Mouse (Mus musculus) spleen, adult 2 months (tissue): ENCODE data around the gene Pde4d. TPM values are rescaled to one million over a fixed set of nuclear protein-coding genes. Genes with fewer than 3 reads are reported as not detected.

Experiments used
- DNase-seq, 2 experiments: peaks; one replicate each; pipeline versions ENCODE4 v3.0.0 to v3.0.0-alpha.2; 2012 to 2021; ENCODE audit warnings: low spot score in 2 of 2, low read depth in 1 of 2
- H3K27ac ChIP-seq: fragments of 200-500 bp; 2 replicates; pipeline ENCODE4 v1.5.1; 2012; ENCODE audit warnings: low read length, inconsistent platforms; ENCODE audit not compliant: insufficient read depth
- H3K27me3 ChIP-seq: fragments of 200-500 bp; 2 replicates; pipeline ENCODE4 v1.6.1; 2012; ENCODE audit warnings: mild to moderate bottlenecking, moderate library complexity, low read length, inconsistent platforms; ENCODE audit not compliant: control insufficient read depth, insufficient read depth
- H3K36me3 ChIP-seq: fragments of 200-500 bp; 2 replicates; pipeline ENCODE4 v1.6.1; 2012; ENCODE audit warnings: mild to moderate bottlenecking, low read length, inconsistent platforms; ENCODE audit not compliant: control insufficient read depth, insufficient read depth
- H3K4me1 ChIP-seq: fragments of 200-500 bp; 2 replicates; pipeline ENCODE4 v1.6.1; 2011; ENCODE audit warnings: inconsistent platforms; ENCODE audit not compliant: control insufficient read depth, insufficient read depth, insufficient read length
- H3K4me3 ChIP-seq: fragments of 200-500 bp; 2 replicates; pipeline ENCODE4 v1.5.1; 2011; ENCODE audit warnings: mild to moderate bottlenecking, inconsistent platforms; ENCODE audit not compliant: insufficient read depth, insufficient read length; ENCODE audit errors: extremely low read depth
- CTCF ChIP-seq: fragments of 200-500 bp; IDR thresholded peaks from 2 replicates; pipeline ENCODE4 v1.5.1; 2011; ENCODE audit warnings: mild to moderate bottlenecking, inconsistent platforms; ENCODE audit not compliant: insufficient read depth, insufficient read length, insufficient replicate concordance; ENCODE audit errors: extremely low read depth
- POLR2A ChIP-seq: fragments of 200-500 bp; IDR thresholded peaks from 2 replicates; pipeline ENCODE4 v1.6.1; 2011; ENCODE audit warnings: low read depth, low read length, inconsistent platforms
- WGBS: fragments of 180-500 bp; shearing (Covaris S2); methylation state at CpG from one replicate; pipeline ENCODE4 v1.1.7; 2018; 5-methylcytosine and 5-hydroxymethylcytosine counted together
- polyA plus RNA-seq: library from polyadenylated mRNA; depleted of rRNA; stranded (reverse); fragments of >200 nt; gene quantifications from 2 replicates; pipeline ENCODE4 v1.2.3, GENCODE M21; 2012

Pde4d gene
- polyA plus RNA-seq, 1 experiment: 4.8 TPM

- Histone ChIP-seq H3K4me3 (no peak overlapping the region), H3K27me3 (no peaks in the 10 kb centered on the region), H3K27ac (no peak overlapping the region), H3K36me3 (no peaks in the 10 kb centered on the region), H3K4me1 (no peaks in the 10 kb centered on the region)
- DNase-seq: no peak
- TF ChIP-seq POLR2A: no peak
- TF ChIP-seq CTCF: no peak
- 90% methylated on average over 11 of the region's 11 CpGs for WGBS
These were observed 726.3 kb downstream of the Pde4d start for GRCm38 (mm10) chr13:109175852-109176621.

- Histone ChIP-seq H3K27ac (no peak overlapping the region), H3K27me3 (no peaks in the 10 kb centered on the region), H3K4me1 (no peaks in the 10 kb centered on the region), H3K4me3 (no peak overlapping the region), H3K36me3 (no peaks in the 10 kb centered on the region)
- WGBS: 85% methylated on average over 6 of the region's 6 CpGs
- TF ChIP-seq POLR2A (no peak), CTCF (no peak)
- no peak for DNase-seq
These were observed 731.6 kb downstream of the Pde4d start for GRCm38 (mm10) chr13:109181363-109181762.

GRCm38 (mm10) chr13:109190652-109191051, 740.9 kb downstream of the Pde4d start:
- no peak for TF ChIP-seq CTCF
- no peak for TF ChIP-seq POLR2A
- no peaks in the 10 kb centered on the region for H3K36me3 ChIP-seq
- no peak overlapping the region for H3K4me3 ChIP-seq
- no peaks in the 10 kb centered on the region for H3K27me3 ChIP-seq
- H3K4me1 ChIP-seq: no peaks in the 10 kb centered on the region
- WGBS: 55% methylated on average over 4 of the region's 4 CpGs
- DNase-seq: no peak
- no peak overlapping the region for H3K27ac ChIP-seq

- no peaks in the 10 kb centered on the region for H3K4me1 ChIP-seq
- H3K4me3 ChIP-seq: no peak overlapping the region
- no peaks in the 10 kb centered on the region for H3K27me3 ChIP-seq
- 94% methylated on average over 4 of the region's 4 CpGs for WGBS
- no peak for DNase-seq
- TF ChIP-seq CTCF (no peak), POLR2A (no peak)
- no peak overlapping the region for H3K27ac ChIP-seq
- no peaks in the 10 kb centered on the region for H3K36me3 ChIP-seq
These were observed 741.4 kb downstream of the Pde4d start for GRCm38 (mm10) chr13:109191176-109191575.

GRCm38 (mm10) chr13:109205541-109205940, 755.8 kb downstream of the Pde4d start:
- no peaks in the 10 kb centered on the region for H3K27me3 ChIP-seq

GRCm38 (mm10) chr13:109208607-109209006, 758.9 kb downstream of the Pde4d start:
- Histone ChIP-seq H3K27ac (no peak overlapping the region), H3K4me1 (0 out of 2 replicates have a peak, but pooled peaks cover 2% of the 10 kb centered on the region), H3K27me3 (no peaks in the 10 kb centered on the region), H3K4me3 (no peak overlapping the region), H3K36me3 (no peaks in the 10 kb centered on the region)
- DNase-seq: no peak
- 89% methylated on average over 16 of the region's 16 CpGs for WGBS
- no peak for TF ChIP-seq POLR2A

More at GRCm38 (mm10) chr13:109205541-109205940, 755.8 kb downstream of the Pde4d start:
- TF ChIP-seq POLR2A: no peak
- TF ChIP-seq CTCF: no peak
- DNase-seq: no peak
- Histone ChIP-seq H3K27ac (no peak overlapping the region), H3K4me1 (0 out of 2 replicates have a peak, but pooled peaks cover 2% of the 10 kb centered on the region), H3K4me3 (no peak overlapping the region), H3K36me3 (no peaks in the 10 kb centered on the region)
- WGBS: 36% methylated on average over 9 of the region's 9 CpGs

- no peak overlapping the region for H3K27ac ChIP-seq
- H3K4me1 ChIP-seq: 0 out of 2 replicates have a peak, but pooled peaks cover 2% of the 10 kb centered on the region
- no peak overlapping the region for H3K4me3 ChIP-seq
- WGBS: 36% methylated on average over 6 of the region's 6 CpGs
- peak in 1 of 2 experiments; percentile 22 for DNase-seq
- H3K27me3 ChIP-seq: no peaks in the 10 kb centered on the region
- no peaks in the 10 kb centered on the region for H3K36me3 ChIP-seq
- TF ChIP-seq CTCF: no peak
- no peak for TF ChIP-seq POLR2A
These were observed 759.7 kb downstream of the Pde4d start for GRCm38 (mm10) chr13:109209413-109209812.
